Mouse (Mus musculus): ENCODE data around the gene Dpp10. TPM values are rescaled to one million over a fixed set of nuclear protein-coding genes. Genes with fewer than 3 reads are reported as not detected.

Dpp10 gene
- polyA plus RNA-seq, 1 experiment from 2014 or later = 0.53 TPM

- no peak for ATAC-seq (ENCODE audit: insufficient number of reproducible peaks, insufficient read depth, low FRiP score, low TSS enrichment, low read depth)
- Histone ChIP-seq H3K9me3 (no peaks in the 10 kb centered on the region), H3K27ac (no peak overlapping the region), H3K4me3 (no peak overlapping the region), H3K27me3 (no peaks in the 10 kb centered on the region), H3K4me2 (no peak overlapping the region), H3K36me3 (no peaks in the 10 kb centered on the region), H3K9ac (no peak overlapping the region), H3K4me1 (no peaks in the 10 kb centered on the region)
These were observed 460.5 kb downstream of the Dpp10 start for GRCm38 (mm10) chr1:123584857-123585256.

- H3K9ac ChIP-seq = no peak overlapping the region
- H3K4me3 ChIP-seq = no peak overlapping the region
- no peaks in the 10 kb centered on the region for H3K4me1 ChIP-seq
- H3K27ac ChIP-seq = no peak overlapping the region
- H3K36me3 ChIP-seq = no peaks in the 10 kb centered on the region
- 94% methylated on average over 2 of the region's 2 CpGs for WGBS
- H3K27me3 ChIP-seq = no peaks in the 10 kb centered on the region
- H3K4me2 ChIP-seq = no peak overlapping the region
- no peaks in the 10 kb centered on the region for H3K9me3 ChIP-seq
- no peak for ATAC-seq (ENCODE audit: insufficient number of reproducible peaks, insufficient read depth, low FRiP score, low TSS enrichment, low read depth)
These were observed 465.2 kb downstream of the Dpp10 start for GRCm38 (mm10) chr1:123580112-123580511.

GRCm38 (mm10) chr1:123573713-123574112 is 471.6 kb downstream of the Dpp10 start:
- WGBS = 82% methylated on average over 1 of the region's 1 CpGs
- H3K27ac ChIP-seq = no peak overlapping the region
- H3K36me3 ChIP-seq = no peaks in the 10 kb centered on the region
- no peak overlapping the region for H3K4me2 ChIP-seq
- H3K27me3 ChIP-seq = no peaks in the 10 kb centered on the region
- H3K9me3 ChIP-seq = no peaks in the 10 kb centered on the region
- ATAC-seq (ENCODE audit: insufficient number of reproducible peaks, insufficient read depth, low FRiP score, low TSS enrichment, low read depth) = no peak
- H3K4me3 ChIP-seq = no peak overlapping the region
- no peaks in the 10 kb centered on the region for H3K4me1 ChIP-seq
- H3K9ac ChIP-seq = no peak overlapping the region

GRCm38 (mm10) chr1:123542496-123542895 is 502.9 kb downstream of the Dpp10 start:
- Histone ChIP-seq H3K27ac (no peak overlapping the region), H3K9me3 (no peaks in the 10 kb centered on the region), H3K36me3 (no peaks in the 10 kb centered on the region), H3K4me3 (no peak overlapping the region), H3K9ac (no peak overlapping the region), H3K4me2 (no peak overlapping the region), H3K4me1 (no peaks in the 10 kb centered on the region), H3K27me3 (no peaks in the 10 kb centered on the region)
- no peak for ATAC-seq (ENCODE audit: insufficient number of reproducible peaks, insufficient read depth, low FRiP score, low TSS enrichment, low read depth)
- WGBS = 84% methylated on average over 1 of the region's 1 CpGs

GRCm38 (mm10) chr1:123467729-123468128 is 577.6 kb downstream of the Dpp10 start:
- Histone ChIP-seq H3K36me3 (no peaks in the 10 kb centered on the region), H3K27ac (no peak overlapping the region), H3K4me3 (no peak overlapping the region), H3K9me3 (no peaks in the 10 kb centered on the region), H3K4me1 (no peaks in the 10 kb centered on the region), H3K27me3 (no peaks in the 10 kb centered on the region), H3K9ac (no peak overlapping the region), H3K4me2 (no peak overlapping the region)
- 32% methylated on average over 1 of the region's 1 CpGs for WGBS
- no peak for ATAC-seq (ENCODE audit: insufficient number of reproducible peaks, insufficient read depth, low FRiP score, low TSS enrichment, low read depth)

- no peaks in the 10 kb centered on the region for H3K27me3 ChIP-seq
- 46% methylated on average over 1 of the region's 1 CpGs for WGBS
- H3K9me3 ChIP-seq = no peaks in the 10 kb centered on the region
- no peak for ATAC-seq (ENCODE audit: insufficient number of reproducible peaks, insufficient read depth, low FRiP score, low TSS enrichment, low read depth)
- H3K4me2 ChIP-seq = no peak overlapping the region
- H3K4me1 ChIP-seq = no peaks in the 10 kb centered on the region
- no peak overlapping the region for H3K4me3 ChIP-seq
- H3K36me3 ChIP-seq = no peaks in the 10 kb centered on the region
- H3K27ac ChIP-seq = no peak overlapping the region
- H3K9ac ChIP-seq = no peak overlapping the region
These were observed 631.2 kb downstream of the Dpp10 start for GRCm38 (mm10) chr1:123414163-123414562.

GRCm38 (mm10) chr1:123351300-123351699 is 694.1 kb downstream of the Dpp10 start:
- Histone ChIP-seq H3K4me1 (no peaks in the 10 kb centered on the region), H3K36me3 (no peaks in the 10 kb centered on the region), H3K4me2 (no peak overlapping the region), H3K4me3 (no peak overlapping the region), H3K27me3 (no peaks in the 10 kb centered on the region), H3K9ac (no peak overlapping the region), H3K27ac (no peak overlapping the region), H3K9me3 (no peaks in the 10 kb centered on the region)
- 55% methylated on average over 2 of the region's 2 CpGs for WGBS
- no peak for ATAC-seq (ENCODE audit: insufficient number of reproducible peaks, insufficient read depth, low FRiP score, low TSS enrichment, low read depth)

- H3K27ac ChIP-seq = no peak overlapping the region
- no peaks in the 10 kb centered on the region for H3K27me3 ChIP-seq
- no peak for ATAC-seq (ENCODE audit: insufficient number of reproducible peaks, insufficient read depth, low FRiP score, low TSS enrichment, low read depth)
- H3K4me3 ChIP-seq = no peak overlapping the region
- H3K36me3 ChIP-seq = no peaks in the 10 kb centered on the region
- H3K4me1 ChIP-seq = no peaks in the 10 kb centered on the region
- no peak overlapping the region for H3K4me2 ChIP-seq
- H3K9ac ChIP-seq = no peak overlapping the region
- H3K9me3 ChIP-seq = peaks cover 4% of the 10 kb centered on the region; the same call in 1 of the 2 replicates
- WGBS = 79% methylated on average over 1 of the region's 1 CpGs
These were observed 707.5 kb downstream of the Dpp10 start for GRCm38 (mm10) chr1:123337877-123338276.

- Histone ChIP-seq H3K9me3 (no peaks in the 10 kb centered on the region), H3K4me3 (no peak overlapping the region), H3K4me2 (no peak overlapping the region), H3K36me3 (no peaks in the 10 kb centered on the region), H3K9ac (no peak overlapping the region), H3K4me1 (no peaks in the 10 kb centered on the region), H3K27me3 (no peaks in the 10 kb centered on the region), H3K27ac (no peak overlapping the region)
- no peak for ATAC-seq (ENCODE audit: insufficient number of reproducible peaks, insufficient read depth, low FRiP score, low TSS enrichment, low read depth)
- WGBS = 82% methylated on average over 2 of the region's 2 CpGs
These were observed 728.5 kb downstream of the Dpp10 start for GRCm38 (mm10) chr1:123316886-123317285.

Data from embryonic facial prominence, embryonic 13.5 days (tissue).